Mouse (Mus musculus): Measurements from ENCODE around the gene 1810024B03Rik. TPM values are rescaled to one million over a fixed set of nuclear protein-coding genes. Genes with fewer than 3 reads are reported as not detected.

The 1810024B03Rik gene
- total and polyA plus RNA-seq, 3 experiments, result 1.5 to 1.9 TPM; not detected in 1

- H3K4me3 ChIP-seq (ENCODE audit: control insufficient read depth in 1 of 2, insufficient read depth in 1 of 2, low read depth in 2 of 2, low read length in 2 of 2), result no peak overlapping the region
- H3K9me3 ChIP-seq (replicated peaks; ENCODE audit: insufficient read depth, low read length), result no peaks in the 10 kb centered on the region
- H3K27me3 ChIP-seq (ENCODE audit: control insufficient read depth in 1 of 2, insufficient read depth in 2 of 2, low read length in 2 of 2), result no peaks in the 10 kb centered on the region
- H3K4me1 ChIP-seq (ENCODE audit: control insufficient read depth in 1 of 2, insufficient read depth in 2 of 2, low read length in 2 of 2), result peaks cover 15 to 16% of the 10 kb centered on the region in 2 experiments
- no peak overlapping the region for H3K27ac ChIP-seq (ENCODE audit: control insufficient read depth, low read depth, low read length)
- TF ChIP-seq NELFE (IDR thresholded peaks at IDR 0.05; ENCODE audit: low read depth, low read length), result no peak
- no peak for TF ChIP-seq POLR2A (IDR thresholded peaks at IDR 0.05; ENCODE audit: control insufficient read depth in 1 of 2, insufficient read depth in 1 of 2, low read depth in 1 of 2, low read length in 2 of 2, poor library complexity in 1 of 2)
- TF ChIP-seq USF1 (IDR thresholded peaks at IDR 0.05; ENCODE audit: low read depth, low read length), result no peak
- no peak for TF ChIP-seq JUND (IDR thresholded peaks at IDR 0.05; ENCODE audit: low read depth, low read length)
- no peak for TF ChIP-seq BHLHE40 (IDR thresholded peaks at IDR 0.05; ENCODE audit: borderline replicate concordance, low read depth, low read length)
- no peak for TF ChIP-seq EP300 (IDR thresholded peaks at IDR 0.05; ENCODE audit: low read depth in 1 of 2, low read length in 2 of 2)
- no peak for TF ChIP-seq CTCF (IDR thresholded peaks at IDR 0.05 in 2 of 3, conservative IDR thresholded peaks at IDR 0.05 in 1 of 3; ENCODE audit: control insufficient read depth in 1 of 3, insufficient read depth in 1 of 3, low read depth in 2 of 3, low read length in 3 of 3, poor library complexity in 1 of 3, severe bottlenecking in 1 of 3)
- TF ChIP-seq MAX (IDR thresholded peaks at IDR 0.05; ENCODE audit: low read length), result no peak
- TF ChIP-seq MYB (IDR thresholded peaks at IDR 0.05; ENCODE audit: low read depth, low read length), result no peak
- TF ChIP-seq MAZ (IDR thresholded peaks at IDR 0.05; ENCODE audit: low read depth, low read length), result no peak
- TF ChIP-seq RCOR1 (IDR thresholded peaks at IDR 0.05; ENCODE audit: low read depth, low read length), result no peak
- TF ChIP-seq CHD2 (IDR thresholded peaks at IDR 0.05; ENCODE audit: low read length), result no peak
- no peak for TF ChIP-seq TBP (IDR thresholded peaks at IDR 0.05; ENCODE audit: low read depth, low read length)
- no peak for TF ChIP-seq ZMIZ1 (IDR thresholded peaks at IDR 0.05; ENCODE audit: low read depth, low read length)
- TF ChIP-seq MYC (IDR thresholded peaks at IDR 0.05; ENCODE audit: low read depth, low read length), result no peak
- no peak for TF ChIP-seq CHD1 (IDR thresholded peaks at IDR 0.05; ENCODE audit: low read depth, low read length)
- no peak for TF ChIP-seq UBTF (IDR thresholded peaks at IDR 0.05; ENCODE audit: borderline replicate concordance, insufficient read depth, low read depth, low read length)
- TF ChIP-seq GATA1 (IDR thresholded peaks at IDR 0.05; ENCODE audit: low read depth, low read length), result no peak
- DNase-seq (ENCODE audit: low read depth, low spot score), result no peak
- 0 out of 2 replicates have a peak, but pooled peaks cover 4% of the 10 kb centered on the region for H3K79me2 ChIP-seq (ENCODE audit: control insufficient read depth, insufficient read depth, low read length, poor library complexity)
- peaks cover 0 to 21% of the 10 kb centered on the region in 2 experiments; a peak in 3 of 4 replicates for H3K36me3 ChIP-seq (ENCODE audit: control insufficient read depth in 1 of 2, insufficient read depth in 2 of 2, low read length in 2 of 2)
- H3K9ac ChIP-seq (ENCODE audit: control insufficient read depth, low read depth, low read length, poor library complexity, severe bottlenecking), result no peak overlapping the region
These were observed 46.6 kb upstream of the 1810024B03Rik start for GRCm38 (mm10) chr2:127254604-127255134.

DNA sequence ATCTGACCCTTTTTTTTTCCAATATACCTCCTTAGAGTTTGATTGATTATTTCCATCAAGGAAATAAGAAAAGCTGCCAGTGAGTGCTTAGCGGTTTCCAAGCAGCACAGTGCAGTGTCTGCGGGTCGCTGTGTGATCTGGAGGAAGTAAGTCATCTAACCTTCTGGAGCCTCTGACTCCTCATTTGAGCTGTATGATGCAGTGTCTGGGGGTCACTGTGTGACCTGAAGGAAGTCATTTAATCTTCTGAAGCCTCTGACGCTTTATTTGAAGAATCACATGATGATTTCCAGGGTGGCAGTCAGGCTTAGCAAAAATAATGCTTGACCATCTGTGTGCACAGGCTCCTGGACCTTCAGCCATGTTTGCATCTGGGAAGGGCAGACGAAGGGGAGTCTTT, 44.7 kb upstream of the 1810024B03Rik start:
- Histone ChIP-seq H3K9me3 (replicated peaks; ENCODE audit: insufficient read depth, low read length) (no peaks in the 10 kb centered on the region), H3K4me1 (ENCODE audit: control insufficient read depth in 1 of 2, insufficient read depth in 2 of 2, low read length in 2 of 2) (peaks cover 21 to 22% of the 10 kb centered on the region in 2 experiments), H3K9ac (ENCODE audit: control insufficient read depth, low read depth, low read length, poor library complexity, severe bottlenecking) (no peak overlapping the region), H3K36me3 (ENCODE audit: control insufficient read depth in 1 of 2, insufficient read depth in 2 of 2, low read length in 2 of 2) (peaks cover 0 to 30% of the 10 kb centered on the region in 2 experiments; a peak in 3 of 4 replicates), H3K27me3 (ENCODE audit: control insufficient read depth in 1 of 2, insufficient read depth in 2 of 2, low read length in 2 of 2) (no peaks in the 10 kb centered on the region), H3K4me3 (ENCODE audit: control insufficient read depth in 1 of 2, insufficient read depth in 1 of 2, low read depth in 2 of 2, low read length in 2 of 2) (no peak overlapping the region), H3K79me2 (ENCODE audit: control insufficient read depth, insufficient read depth, low read length, poor library complexity) (peaks cover 11% of the 10 kb centered on the region), H3K27ac (ENCODE audit: control insufficient read depth, low read depth, low read length) (no peak overlapping the region)
- DNase-seq (ENCODE audit: low read depth, low spot score), result no peak
- TF ChIP-seq TBP (IDR thresholded peaks at IDR 0.05; ENCODE audit: low read depth, low read length) (no peak), ETS1 (IDR thresholded peaks at IDR 0.05; ENCODE audit: low read depth, low read length) (no peak), UBTF (IDR thresholded peaks at IDR 0.05; ENCODE audit: borderline replicate concordance, insufficient read depth, low read depth, low read length) (no peak), USF1 (IDR thresholded peaks at IDR 0.05; ENCODE audit: low read depth, low read length) (no peak), KAT2A (conservative IDR thresholded peaks at IDR 0.05; ENCODE audit: low read depth, low read length) (no peak), RAD21 (IDR thresholded peaks at IDR 0.05; ENCODE audit: low read depth, low read length) (no peak), SMC3 (IDR thresholded peaks at IDR 0.05; ENCODE audit: low read depth, low read length) (no peak), ZNF384 (IDR thresholded peaks at IDR 0.05; ENCODE audit: low read depth, low read length) (no peak), MYC (IDR thresholded peaks at IDR 0.05; ENCODE audit: low read depth, low read length) (no peak), BHLHE40 (IDR thresholded peaks at IDR 0.05; ENCODE audit: borderline replicate concordance, low read depth, low read length) (no peak), GABPA (IDR thresholded peaks at IDR 0.05; ENCODE audit: low read depth, low read length) (no peak), RCOR1 (IDR thresholded peaks at IDR 0.05; ENCODE audit: low read depth, low read length) (no peak)
